Mouse (Mus musculus) left cerebral cortex, adult 11 months (tissue): ENCODE measurements around the gene Colgalt1.

ENCODE experiments used
- DNase-seq: peaks from one replicate; pipeline ENCODE4 v3.0.0; 2022; ENCODE audit warnings: low spot score

The Colgalt1 gene

DNA sequence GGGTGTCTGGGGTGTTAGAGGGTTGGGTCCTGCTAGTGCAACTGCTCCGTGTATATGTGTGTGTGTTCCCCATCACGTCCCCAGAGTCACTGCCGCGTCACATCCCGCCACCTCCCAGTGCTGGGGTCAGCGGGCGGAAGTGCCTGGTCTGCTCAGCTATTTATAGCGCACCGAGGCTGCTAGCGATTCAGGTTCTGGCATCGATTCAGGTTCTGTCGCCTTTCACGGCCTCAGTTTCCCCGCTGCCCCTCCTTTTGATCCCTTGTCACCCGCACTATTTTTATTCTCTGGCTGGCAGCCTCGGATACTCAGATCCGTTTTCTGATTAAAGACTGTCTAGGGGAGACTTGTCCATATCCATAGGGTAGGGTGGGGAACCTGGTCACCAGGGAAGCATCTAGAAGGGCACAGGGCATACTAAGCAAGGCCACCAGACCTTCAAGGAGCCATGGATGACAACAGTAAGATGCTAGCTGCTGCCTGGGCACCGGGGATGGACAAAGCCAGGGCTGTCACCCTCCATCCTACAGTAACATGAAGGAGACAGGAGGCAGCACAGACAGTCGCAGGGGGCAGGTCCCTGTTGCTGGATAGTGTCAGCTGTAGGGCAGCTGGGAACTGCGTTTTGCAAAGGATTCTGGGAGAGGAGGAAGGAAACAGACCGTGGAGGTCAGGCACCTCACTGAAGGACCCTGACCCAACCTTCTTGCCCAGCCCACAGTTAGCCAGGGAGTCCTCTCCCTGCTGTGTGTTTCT is 57.6 kb downstream of the Colgalt1 start:
- DNase-seq: no peak

DNA sequence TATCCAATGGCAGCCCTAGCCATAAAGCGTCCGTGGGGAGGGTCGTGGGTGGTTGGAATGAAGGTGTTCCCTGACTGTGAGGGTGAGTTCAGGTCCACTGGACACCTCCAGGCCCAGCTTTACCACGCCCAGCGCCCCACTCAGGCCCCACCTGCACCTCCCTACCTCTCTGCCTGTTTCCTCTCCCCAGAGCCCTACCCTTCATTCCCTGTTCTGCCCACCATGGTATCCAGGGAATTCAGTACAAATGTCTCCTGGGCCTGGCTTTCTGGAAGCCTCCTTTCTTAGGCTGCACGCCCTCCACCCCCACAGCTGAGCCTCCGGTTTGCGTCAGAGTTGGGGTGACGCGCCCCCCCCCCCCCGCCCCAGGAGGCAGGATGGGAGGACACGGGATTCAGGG is 59.4 kb downstream of the Colgalt1 start:
- DNase-seq: no peak

DNA sequence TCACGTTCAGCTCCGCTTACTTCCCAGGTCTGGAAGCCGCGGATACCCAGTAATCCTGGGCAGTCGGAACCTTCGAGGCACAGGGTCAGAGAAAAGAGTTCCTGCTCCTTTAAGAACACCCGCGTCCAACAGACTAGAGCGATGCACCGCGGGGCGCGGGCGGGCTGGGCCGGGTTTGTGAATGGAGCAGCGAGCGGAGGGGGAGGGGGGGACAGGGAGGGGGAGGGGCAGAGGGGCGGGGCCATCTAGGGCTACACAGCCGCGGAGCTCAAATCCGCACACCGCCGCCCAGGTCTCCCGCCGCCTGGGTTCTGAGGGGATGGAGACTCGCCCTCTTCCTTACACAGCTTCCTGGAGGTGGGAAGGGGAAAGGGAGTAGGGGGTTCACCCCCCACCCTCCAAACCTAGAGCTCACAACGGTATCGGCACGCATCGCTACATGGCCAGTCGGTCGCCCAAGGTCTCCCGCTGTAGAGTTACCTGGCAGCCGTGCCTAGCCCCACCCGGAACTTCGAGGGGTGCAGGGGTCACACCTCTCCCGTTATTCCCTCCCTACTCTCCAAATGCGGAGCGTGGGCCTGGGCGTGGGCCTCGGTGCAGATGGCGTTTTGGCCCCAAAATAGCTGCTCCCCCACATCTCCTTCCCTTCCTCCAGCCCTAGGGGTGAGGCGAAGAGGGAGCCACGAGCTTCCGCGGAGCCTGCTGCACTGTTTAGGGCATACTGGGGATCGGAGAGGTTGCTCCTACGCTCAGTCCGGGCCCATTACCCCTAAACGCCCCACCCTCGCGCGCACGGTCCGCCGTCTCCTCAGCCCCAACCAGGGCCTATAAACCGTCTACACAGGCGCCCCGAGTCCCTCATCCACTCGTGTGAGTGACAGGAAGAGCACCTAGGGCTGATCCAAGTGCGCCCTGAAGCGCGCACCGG is 60.1 kb downstream of the Colgalt1 start:
- no peak for DNase-seq

DNA sequence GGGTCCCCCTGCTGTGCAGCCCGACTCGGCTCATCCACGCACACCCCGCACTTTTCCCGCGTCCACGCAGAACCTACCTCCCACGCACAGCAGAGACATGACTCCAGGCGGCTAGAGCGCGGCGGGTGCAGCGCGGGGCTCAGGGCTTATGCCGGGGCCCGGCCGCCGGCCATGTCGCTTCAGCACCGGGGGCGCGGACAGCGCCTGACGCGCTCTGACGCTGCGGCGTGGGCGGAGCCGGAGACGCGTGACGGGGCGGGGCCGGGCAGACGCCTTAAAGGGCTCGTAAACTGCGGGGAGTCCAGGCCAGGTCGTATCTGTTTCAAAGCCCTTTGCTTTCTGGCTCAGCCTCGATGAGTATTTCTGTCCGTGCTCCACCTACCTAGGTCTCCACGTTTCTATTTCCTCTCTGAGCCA is 60.8 kb downstream of the Colgalt1 start, which contains the start of gene Unc13a:
Unc13a (minus strand) TSS at position 209 of the 417 bp plus-strand sequence.
- peak; percentile 87 for DNase-seq

DNA sequence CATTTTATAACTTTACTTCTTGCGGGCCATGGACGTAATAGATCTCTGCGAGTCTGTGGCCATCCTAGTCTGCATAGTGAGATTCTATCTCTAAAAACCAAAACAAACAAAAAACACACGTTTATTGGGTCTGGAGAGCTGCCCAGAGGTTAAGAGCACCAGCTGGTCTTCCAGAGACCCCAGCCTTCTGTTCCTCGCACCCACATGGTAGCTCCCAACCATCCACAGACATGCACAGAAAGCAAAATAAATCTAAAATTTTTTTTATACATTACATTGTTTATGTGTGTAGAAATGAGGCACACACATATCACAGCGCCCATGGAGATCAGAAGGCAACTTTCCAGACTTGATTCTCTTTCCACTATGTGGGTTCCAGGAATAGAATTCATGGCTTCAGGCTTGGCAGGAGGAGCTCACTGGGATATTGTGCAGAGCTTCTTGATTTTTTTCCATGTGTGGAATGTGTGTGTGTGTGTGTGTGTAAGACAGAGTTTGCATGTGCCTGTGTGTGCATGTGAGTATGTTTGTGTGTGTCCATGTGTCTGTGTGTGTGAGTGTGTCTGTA is 61.5 kb downstream of the Colgalt1 start:
- no peak for DNase-seq

DNA sequence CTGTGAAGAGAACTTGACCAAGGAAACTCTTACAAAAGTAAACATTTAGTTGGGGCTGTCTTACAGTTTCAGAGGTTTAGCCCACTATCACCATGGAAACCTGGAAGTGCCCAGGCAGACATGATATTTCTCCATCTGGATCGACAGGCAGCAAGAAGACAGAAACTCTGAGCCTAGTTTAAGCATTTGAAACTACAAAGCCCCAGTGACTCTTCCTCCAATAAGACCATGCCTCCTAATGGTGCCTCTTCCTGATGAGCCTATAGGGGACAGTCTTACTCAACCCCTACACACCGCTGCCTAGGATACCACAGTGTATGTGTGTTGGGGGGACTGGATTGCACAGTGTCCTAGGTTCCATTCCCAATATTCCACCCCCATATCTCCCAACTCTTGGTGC is 63.3 kb downstream of the Colgalt1 start:
- DNase-seq: no peak
